ENCODE assay signal across 8 mouse cellular contexts in the genomic region with DNA sequence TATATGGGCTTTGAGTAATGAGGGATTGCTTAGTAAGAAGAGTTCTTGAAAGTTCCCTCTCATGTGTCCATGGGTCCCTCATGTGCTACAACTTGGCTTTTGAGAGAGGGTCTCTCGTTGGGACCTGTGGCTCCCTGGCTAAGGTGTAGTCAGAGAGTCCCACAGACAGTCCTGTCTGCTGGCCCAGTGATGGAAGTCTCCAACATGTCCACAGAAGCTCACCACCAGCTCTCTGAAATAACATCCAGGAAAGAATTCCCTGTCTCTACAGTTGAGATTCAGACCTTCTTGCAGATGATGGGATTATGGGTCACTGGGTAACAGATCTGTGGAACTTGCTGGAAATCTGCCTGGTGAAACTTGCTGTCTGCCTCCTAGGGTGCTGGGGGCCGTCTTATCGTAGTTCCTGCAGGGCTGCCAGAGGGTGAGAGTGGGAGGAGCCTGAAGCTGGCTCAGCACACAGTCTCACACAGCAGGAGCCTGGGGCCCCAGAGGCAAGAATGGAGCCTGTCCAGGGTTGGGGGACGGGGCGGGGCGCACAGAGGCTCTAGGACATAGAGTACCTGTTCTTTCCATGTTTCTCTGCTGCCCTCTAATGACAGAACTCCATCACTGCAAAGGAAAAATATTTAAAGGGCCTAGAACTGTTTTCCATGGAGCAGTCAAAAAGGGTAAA. TPM values are rescaled to one million over a fixed set of nuclear protein-coding genes. Genes with fewer than 3 reads are reported as not detected.
A peak's percentile ranks its signal among the peaks of the same experiment; 100 is the strongest.
DNase-seq lines count a peak whose midpoint lies in the region; ATAC-seq lines count a peak whose summit lies in the region.

No protein-coding gene starts in this region.

- H3K27ac ChIP-seq in forebrain, embryonic 11.5 days (ENCODE audit: low read depth, low read length) = no peak overlapping the region
- H3K27ac ChIP-seq in heart, embryonic 16.5 days (ENCODE audit: low read length) = peak overlapping the region; percentile 87
- H3K27ac ChIP-seq in liver, embryonic 15.5 days (replicated peaks) = peak overlapping the region; percentile 93
- H3K27ac ChIP-seq in neural tube, embryonic 11.5 days (ENCODE audit: low read depth, low read length) = no peak overlapping the region
- peak overlapping the region; percentile 83 for H3K27ac ChIP-seq in stomach, embryonic 16.5 days (ENCODE audit: low read length)

- no peaks in the 10 kb centered on the region for H3K9me3 ChIP-seq in forebrain, embryonic 11.5 days (ENCODE audit: control insufficient read depth, low read length)
- no peaks in the 10 kb centered on the region for H3K9me3 ChIP-seq in heart, embryonic 16.5 days (replicated peaks; ENCODE audit: control insufficient read depth, low read length)
- no peaks in the 10 kb centered on the region for H3K9me3 ChIP-seq in liver, embryonic 15.5 days (replicated peaks)
- H3K9me3 ChIP-seq in neural tube, embryonic 11.5 days (ENCODE audit: control insufficient read depth, low read length) = no peaks in the 10 kb centered on the region
- H3K9me3 ChIP-seq in stomach, embryonic 16.5 days (replicated peaks; ENCODE audit: control insufficient read depth, low read length) = no peaks in the 10 kb centered on the region

- DNase-seq in CD8-positive naive resting alpha-beta T cell, adult 2 months (ENCODE audit: low read depth in 2 of 2, low spot score in 2 of 2) = peak; percentile 28 to 48
- peak; percentile 92 for DNase-seq in c-Kit-positive CD71-negative TER-119-negative erythroid progenitor cells, embryonic 14.5 days (ENCODE audit: low read depth)
- peak; percentile 90 for DNase-seq in forebrain, embryonic 11.5 days (ENCODE audit: low spot score)
- peak; percentile 94 to 96 for DNase-seq in kidney, postnatal 25 days
- DNase-seq in neural tube, embryonic 11.5 days (ENCODE audit: low spot score) = peak; percentile 82

- peak; percentile 95 for ATAC-seq in forebrain, embryonic 11.5 days (replicated peaks; ENCODE audit: low FRiP score)
- peak; percentile 98 for ATAC-seq in heart, embryonic 16.5 days (replicated peaks; ENCODE audit: extremely low read depth, insufficient read depth, low FRiP score)
- peak; percentile 99 for ATAC-seq in liver, embryonic 15.5 days (ENCODE audit: insufficient read depth)
- ATAC-seq in neural tube, embryonic 11.5 days (ENCODE audit: insufficient read depth, low FRiP score, low TSS enrichment) = peak; percentile 94
- ATAC-seq in stomach, embryonic 16.5 days (ENCODE audit: insufficient read depth, low FRiP score) = peak; percentile 99

- H3K9ac ChIP-seq in forebrain, embryonic 11.5 days (ENCODE audit: low read length) = no peak overlapping the region
- peak overlapping the region; percentile 45; the same call in 1 of the 2 replicates for H3K9ac ChIP-seq in heart, embryonic 16.5 days (ENCODE audit: low read length)
- peak overlapping the region; percentile 26; the same call in 1 of the 2 replicates for H3K9ac ChIP-seq in liver, embryonic 15.5 days
- H3K9ac ChIP-seq in neural tube, embryonic 11.5 days (ENCODE audit: low read length) = 0 out of 2 replicates have a peak overlapping the region, but pooled peaks have one; percentile 9
- peak overlapping the region; percentile 44 for H3K9ac ChIP-seq in stomach, embryonic 16.5 days (ENCODE audit: low read length)

- no peaks in the 10 kb centered on the region for H3K27me3 ChIP-seq in forebrain, embryonic 11.5 days (ENCODE audit: control insufficient read depth, insufficient read depth, low read length)
- H3K27me3 ChIP-seq in heart, embryonic 16.5 days (ENCODE audit: control insufficient read depth, insufficient read depth, low read length) = no peaks in the 10 kb centered on the region
- peaks cover 2% of the 10 kb centered on the region; the same call in 1 of the 2 replicates for H3K27me3 ChIP-seq in liver, embryonic 15.5 days
- no peaks in the 10 kb centered on the region for H3K27me3 ChIP-seq in neural tube, embryonic 11.5 days (ENCODE audit: control insufficient read depth, insufficient read depth, low read length)
- no peaks in the 10 kb centered on the region for H3K27me3 ChIP-seq in stomach, embryonic 16.5 days (ENCODE audit: control insufficient read depth, insufficient read depth, low read length)

- no peaks in the 10 kb centered on the region for H3K36me3 ChIP-seq in forebrain, embryonic 11.5 days (ENCODE audit: control insufficient read depth, insufficient read depth, low read length)
- no peaks in the 10 kb centered on the region for H3K36me3 ChIP-seq in heart, embryonic 16.5 days (ENCODE audit: control insufficient read depth, insufficient read depth)
- no peaks in the 10 kb centered on the region for H3K36me3 ChIP-seq in liver, embryonic 15.5 days (replicated peaks)
- no peaks in the 10 kb centered on the region for H3K36me3 ChIP-seq in neural tube, embryonic 11.5 days (ENCODE audit: control insufficient read depth, insufficient read depth, low read length)
- no peaks in the 10 kb centered on the region for H3K36me3 ChIP-seq in stomach, embryonic 16.5 days (ENCODE audit: control insufficient read depth, insufficient read depth, low read length)

- no peak overlapping the region for H3K4me3 ChIP-seq in forebrain, embryonic 11.5 days (ENCODE audit: low read depth, low read length)
- H3K4me3 ChIP-seq in heart, embryonic 16.5 days (ENCODE audit: low read length) = 0 out of 2 replicates have a peak overlapping the region, but pooled peaks have one; percentile 13
- H3K4me3 ChIP-seq in liver, embryonic 15.5 days (replicated peaks) = peak overlapping the region; percentile 19
- no peak overlapping the region for H3K4me3 ChIP-seq in neural tube, embryonic 11.5 days (ENCODE audit: low read depth, low read length)
- H3K4me3 ChIP-seq in stomach, embryonic 16.5 days (replicated peaks; ENCODE audit: low read length) = peak overlapping the region; percentile 10; the same call in 1 of the 2 replicates

- WGBS in forebrain, embryonic 11.5 days = 10% methylated on average over 6 of the region's 6 CpGs
- 5% methylated on average over 6 of the region's 6 CpGs for WGBS in heart, embryonic 16.5 days
- 4% methylated on average over 6 of the region's 6 CpGs for WGBS in liver, embryonic 15.5 days (ENCODE audit: insufficient replicate concordance)
- 6% methylated on average over 6 of the region's 6 CpGs for WGBS in neural tube, embryonic 11.5 days
- 10% methylated on average over 6 of the region's 6 CpGs for WGBS in stomach, embryonic 16.5 days

- peak overlapping the region; percentile 19; the same call in 1 of the 2 replicates for H3K4me2 ChIP-seq in forebrain, embryonic 11.5 days (ENCODE audit: low read depth, low read length, severe bottlenecking)
- peak overlapping the region; percentile 42 for H3K4me2 ChIP-seq in heart, embryonic 16.5 days (ENCODE audit: low read depth, low read length)
- H3K4me2 ChIP-seq in liver, embryonic 15.5 days = peak overlapping the region; percentile 59
- H3K4me2 ChIP-seq in neural tube, embryonic 11.5 days (ENCODE audit: low read depth) = peak overlapping the region; percentile 15; the same call in 1 of the 2 replicates
- H3K4me2 ChIP-seq in stomach, embryonic 16.5 days (ENCODE audit: low read depth, low read length) = peak overlapping the region; percentile 36

- no peaks in the 10 kb centered on the region for H3K4me1 ChIP-seq in forebrain, embryonic 11.5 days (replicated peaks; ENCODE audit: control insufficient read depth, insufficient read depth, low read length)
- H3K4me1 ChIP-seq in heart, embryonic 16.5 days (ENCODE audit: control insufficient read depth, insufficient read depth, low read length) = peaks cover 16% of the 10 kb centered on the region
- peaks cover 46% of the 10 kb centered on the region for H3K4me1 ChIP-seq in liver, embryonic 15.5 days (replicated peaks)
- no peaks in the 10 kb centered on the region; the same call in 1 of the 2 replicates for H3K4me1 ChIP-seq in neural tube, embryonic 11.5 days (ENCODE audit: control insufficient read depth, insufficient read depth, low read length)
- peaks cover 12% of the 10 kb centered on the region for H3K4me1 ChIP-seq in stomach, embryonic 16.5 days (ENCODE audit: control insufficient read depth, insufficient read depth, low read length)

RNA-seq across cellular contexts. Expression of a gene that starts 7.3 kb away (rescaled TPM):
- polyA plus RNA-seq in forebrain, embryonic 11.5 days (2014; fragmentation: Nextera tagmentation; extraction: Ambion mirVana) = 12.7 and 14.0 TPM in 2 replicates
- 13.1 and 15.0 TPM in 2 replicates for polyA plus RNA-seq in heart, embryonic 16.5 days (2015; fragmentation: Nextera tagmentation; extraction: Ambion mirVana)
- polyA plus RNA-seq in liver, embryonic 15.5 days (2015; fragmentation: Nextera tagmentation; extraction: Ambion mirVana) = 10.7 and 11.3 TPM in 2 replicates
- 14.1 and 14.3 TPM in 2 replicates for polyA plus RNA-seq in neural tube, embryonic 11.5 days (2014; fragmentation: Nextera tagmentation; extraction: Ambion mirVana)
- 25.1 and 25.7 TPM in 2 replicates for polyA plus RNA-seq in stomach, embryonic 16.5 days (2015; fragmentation: Nextera tagmentation; extraction: Ambion mirVana)

RNA-seq across cellular contexts. Expression of a gene that starts 32.1 kb away (rescaled TPM):
- not detected in 2 replicates for polyA plus RNA-seq in forebrain, embryonic 11.5 days (2014; fragmentation: Nextera tagmentation; extraction: Ambion mirVana)
- not detected in 2 replicates for polyA plus RNA-seq in heart, embryonic 16.5 days (2015; fragmentation: Nextera tagmentation; extraction: Ambion mirVana)
- not detected in 2 replicates for polyA plus RNA-seq in liver, embryonic 15.5 days (2015; fragmentation: Nextera tagmentation; extraction: Ambion mirVana)
- polyA plus RNA-seq in neural tube, embryonic 11.5 days (2014; fragmentation: Nextera tagmentation; extraction: Ambion mirVana) = not detected in 2 replicates
- polyA plus RNA-seq in stomach, embryonic 16.5 days (2015; fragmentation: Nextera tagmentation; extraction: Ambion mirVana) = not detected in 2 replicates

RNA-seq across cellular contexts. Expression of a gene that starts 34.9 kb away (rescaled TPM):
- polyA plus RNA-seq in forebrain, embryonic 11.5 days (2014; fragmentation: Nextera tagmentation; extraction: Ambion mirVana) = 6.9 and 9.4 TPM in 2 replicates
- polyA plus RNA-seq in heart, embryonic 16.5 days (2015; fragmentation: Nextera tagmentation; extraction: Ambion mirVana) = 20.1 and 23.0 TPM in 2 replicates
- polyA plus RNA-seq in liver, embryonic 15.5 days (2015; fragmentation: Nextera tagmentation; extraction: Ambion mirVana) = 24.7 and 28.3 TPM in 2 replicates
- 8.2 and 9.7 TPM in 2 replicates for polyA plus RNA-seq in neural tube, embryonic 11.5 days (2014; fragmentation: Nextera tagmentation; extraction: Ambion mirVana)
- 27.9 and 29.9 TPM in 2 replicates for polyA plus RNA-seq in stomach, embryonic 16.5 days (2015; fragmentation: Nextera tagmentation; extraction: Ambion mirVana)

RNA-seq across cellular contexts. Expression of a gene that starts 57.2 kb away (rescaled TPM):
- 13.9 and 14.3 TPM in 2 replicates for polyA plus RNA-seq in forebrain, embryonic 11.5 days (2014; fragmentation: Nextera tagmentation; extraction: Ambion mirVana)
- polyA plus RNA-seq in heart, embryonic 16.5 days (2015; fragmentation: Nextera tagmentation; extraction: Ambion mirVana) = 7.9 and 8.4 TPM in 2 replicates
- 5.2 and 5.8 TPM in 2 replicates for polyA plus RNA-seq in liver, embryonic 15.5 days (2015; fragmentation: Nextera tagmentation; extraction: Ambion mirVana)
- 10.4 and 11.4 TPM in 2 replicates for polyA plus RNA-seq in neural tube, embryonic 11.5 days (2014; fragmentation: Nextera tagmentation; extraction: Ambion mirVana)
- 11.6 and 12.6 TPM in 2 replicates for polyA plus RNA-seq in stomach, embryonic 16.5 days (2015; fragmentation: Nextera tagmentation; extraction: Ambion mirVana)

Comparison
In these comparisons a context has a peak if more than half of its experiments do, and no peak if none do; other contexts are left out.
1. DNase-seq: peak in every context shown above with its lines; median percentile 95 in kidney, postnatal 25 days; 92 in c-Kit-positive CD71-negative TER-119-negative erythroid progenitor cells, embryonic 14.5 days; 90 in forebrain, embryonic 11.5 days; 82 in neural tube, embryonic 11.5 days; 38 in CD8-positive naive resting alpha-beta T cell, adult 2 months.
2. H3K27ac ChIP-seq: peak in heart, embryonic 16.5 days (single experiment), liver, embryonic 15.5 days (single experiment) and stomach, embryonic 16.5 days (single experiment); none in forebrain, embryonic 11.5 days (single experiment) and neural tube, embryonic 11.5 days (single experiment).
3. H3K4me3 ChIP-seq: peak in heart, embryonic 16.5 days (single experiment), liver, embryonic 15.5 days (single experiment) and stomach, embryonic 16.5 days (single experiment); none in forebrain, embryonic 11.5 days (single experiment) and neural tube, embryonic 11.5 days (single experiment).
4. Peak in every context shown above with its lines, with median percentiles within 50 percentile points of each other: ATAC-seq and H3K4me2 ChIP-seq.